Mouse (Mus musculus) lung, postnatal 0 days (tissue): ENCODE measurements around the gene Nkpd1.

ENCODE experiments used
- CTCF ChIP-seq: IDR thresholded peaks from 2 replicates; pipeline ENCODE4 v1.5.1; 2016; ENCODE audit warnings: antibody characterized with exemption, mild to moderate bottlenecking
- EP300 ChIP-seq: IDR thresholded peaks from 2 replicates; pipeline ENCODE4 v1.6.1; 2016; ENCODE audit warnings: antibody characterized with exemption, mild to moderate bottlenecking, control low read depth

- no peak for TF ChIP-seq EP300
- peak; percentile 65 for TF ChIP-seq CTCF
Measured at GRCm38 (mm10) chr7:19558965-19559364, 41.3 kb downstream of the Nkpd1 start.
